Mouse (Mus musculus) lung, postnatal 0 days (tissue): ENCODE data around the gene Rundc1. TPM values are rescaled to one million over a fixed set of nuclear protein-coding genes. Genes with fewer than 3 reads are reported as not detected.

Experiments
- ATAC-seq: fragments of 200-750 bp; cut with Nextera tagmentation; 2 replicates; pipeline ENCODE4 v1.8.0; 2017; ENCODE audit warnings: moderate library complexity
- DNase-seq: peaks from one replicate; pipeline ENCODE4 v3.0.0-alpha.2; 2016; ENCODE audit warnings: low spot score
- H3K27ac ChIP-seq: fragments of 300-500 bp; sonication (generic); 2 replicates; pipeline ENCODE4 v1.5.1; 2014; ENCODE audit warnings: antibody characterized with exemption, mild to moderate bottlenecking, low read length, mixed read lengths
- H3K27me3 ChIP-seq: fragments of 300-500 bp; sonication (generic); replicated peaks from 2 replicates; pipeline ENCODE4 v1.6.1; 2014; ENCODE audit warnings: low read length, mixed read lengths; ENCODE audit not compliant: insufficient read depth
- H3K36me3 ChIP-seq: fragments of 300-500 bp; sonication (generic); 2 replicates; pipeline ENCODE4 v1.6.1; 2014; ENCODE audit warnings: low read length, mixed read lengths; ENCODE audit not compliant: insufficient read depth
- H3K4me1 ChIP-seq: fragments of 300-500 bp; sonication (generic); 2 replicates; pipeline ENCODE4 v1.6.1; 2014; ENCODE audit warnings: antibody characterized with exemption, low read depth, low read length, mixed read lengths; ENCODE audit not compliant: insufficient read depth
- H3K4me2 ChIP-seq: fragments of 300-500 bp; sonication (generic); replicated peaks from 2 replicates; pipeline ENCODE4 v1.6.1; 2014; ENCODE audit warnings: low read depth, mild to moderate bottlenecking, low read length, moderate library complexity, mixed read lengths
- H3K4me3 ChIP-seq: fragments of 300-500 bp; sonication (generic); 2 replicates; pipeline ENCODE4 v1.5.1; 2014; ENCODE audit warnings: low read depth, low read length
- H3K9ac ChIP-seq: fragments of 300-500 bp; sonication (generic); replicated peaks from 2 replicates; pipeline ENCODE4 v1.6.1; 2014; ENCODE audit warnings: low read depth, mild to moderate bottlenecking
- H3K9me3 ChIP-seq: fragments of 300-500 bp; sonication (generic); 2 replicates; pipeline ENCODE4 v1.6.1; 2016; ENCODE audit warnings: low read length, mixed read lengths
- CTCF ChIP-seq: IDR thresholded peaks from 2 replicates; pipeline ENCODE4 v1.5.1; 2016; ENCODE audit warnings: antibody characterized with exemption, mild to moderate bottlenecking
- EP300 ChIP-seq: IDR thresholded peaks from 2 replicates; pipeline ENCODE4 v1.6.1; 2016; ENCODE audit warnings: antibody characterized with exemption, mild to moderate bottlenecking, control low read depth
- WGBS: fragments of 180-500 bp; shearing (Covaris S2); extraction: QIAGEN DNeasy Blood & Tissue Kit; methylation state at CpG from one replicate; pipeline ENCODE4 v1.1.7; 2014; 5-methylcytosine and 5-hydroxymethylcytosine counted together
- polyA plus RNA-seq: library from polyadenylated mRNA; unstranded; fragments of >200 nt; fragmentation: Nextera tagmentation; extraction: Ambion mirVana; gene quantifications from 2 replicates; pipeline ENCODE4 v1.2.1, GENCODE M21; 2015

Rundc1 gene
- polyA plus RNA-seq, 1 experiment from 2014 or later, result 14.3 TPM

DNA sequence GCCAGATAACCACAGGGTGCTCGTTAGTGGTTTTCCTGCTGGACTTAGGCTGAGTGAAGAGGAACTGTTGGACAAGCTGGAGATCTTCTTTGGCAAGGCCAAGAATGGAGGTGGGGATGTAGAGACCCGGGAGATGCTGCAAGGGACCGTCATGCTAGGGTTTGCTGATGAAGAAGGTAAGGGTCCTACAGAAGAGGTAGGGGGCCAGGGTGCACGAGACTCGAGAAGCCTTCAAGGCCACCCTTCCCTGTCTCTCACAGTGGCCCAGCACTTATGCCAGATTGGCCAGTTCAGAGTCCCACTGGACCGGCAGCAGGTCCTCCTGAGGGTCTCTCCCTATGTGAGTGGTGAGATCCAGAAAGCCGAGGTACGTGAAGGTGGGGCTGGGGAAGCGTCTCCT is 32.7 kb downstream of the Rundc1 start:
- Histone ChIP-seq H3K4me2 (no peak overlapping the region), H3K4me3 (no peak overlapping the region), H3K27me3 (no peaks in the 10 kb centered on the region), H3K9me3 (no peaks in the 10 kb centered on the region), H3K36me3 (peaks cover 19% of the 10 kb centered on the region), H3K4me1 (no peaks in the 10 kb centered on the region; the same call in 1 of the 2 replicates), H3K27ac (no peak overlapping the region), H3K9ac (no peak overlapping the region)
- DNase-seq (no peak), ATAC-seq (no peak)
- TF ChIP-seq EP300 (no peak), CTCF (no peak)
- WGBS, result 88% methylated on average over 9 of the region's 9 CpGs

DNA sequence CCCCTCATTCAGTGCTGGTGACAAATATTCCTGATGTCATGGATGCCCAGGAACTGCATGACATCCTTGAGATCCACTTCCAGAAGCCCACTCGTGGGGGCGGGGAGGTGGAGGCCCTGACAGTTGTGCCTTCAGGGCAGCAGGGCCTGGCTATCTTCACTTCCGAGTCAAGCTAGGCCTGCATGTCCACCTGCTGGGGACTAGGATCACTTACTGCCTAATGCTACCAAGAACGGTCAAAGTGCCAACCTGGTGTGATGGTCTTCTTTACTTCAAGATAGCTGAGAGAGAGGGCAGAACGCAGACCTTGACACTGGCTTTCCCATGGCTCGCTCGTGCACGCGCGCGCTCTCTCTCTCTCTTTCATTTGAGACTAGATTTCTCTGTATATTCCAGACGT is 33.3 kb downstream of the Rundc1 start:
- Histone ChIP-seq H3K9me3 (no peaks in the 10 kb centered on the region), H3K27me3 (no peaks in the 10 kb centered on the region), H3K36me3 (peaks cover 19% of the 10 kb centered on the region), H3K4me1 (no peaks in the 10 kb centered on the region; the same call in 1 of the 2 replicates), H3K4me2 (no peak overlapping the region), H3K4me3 (no peak overlapping the region), H3K9ac (no peak overlapping the region), H3K27ac (no peak overlapping the region; the same call in 1 of the 2 replicates)
- DNase-seq (no peak), ATAC-seq (no peak)
- 83% methylated on average over 12 of the region's 12 CpGs for WGBS
- no peak for TF ChIP-seq CTCF
- no peak for TF ChIP-seq EP300

DNA sequence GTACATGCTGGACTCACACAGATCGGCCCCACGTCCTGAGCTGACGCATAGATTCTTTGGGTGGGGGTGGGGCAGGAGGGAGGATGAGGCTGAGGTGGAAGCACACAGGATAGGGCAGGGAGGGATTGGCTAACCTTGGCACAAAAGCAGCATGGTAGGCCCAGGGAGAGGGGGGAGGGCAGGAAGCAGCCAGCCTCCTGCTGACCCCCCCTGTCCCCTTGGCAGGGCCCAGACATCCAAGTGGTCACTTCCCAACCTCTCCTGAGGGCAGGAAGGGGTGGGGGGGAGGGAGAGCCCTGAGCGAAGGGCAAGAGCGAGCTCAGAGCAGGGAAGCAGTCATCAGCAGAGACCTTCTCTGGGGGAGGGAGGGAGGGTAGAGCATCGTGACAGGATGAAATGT is 34.8 kb downstream of the Rundc1 start:
- ATAC-seq (peak; percentile 76), DNase-seq (peak; percentile 57)
- Histone ChIP-seq H3K4me1 (peaks cover 10% of the 10 kb centered on the region; the same call in 1 of the 2 replicates), H3K27me3 (no peaks in the 10 kb centered on the region), H3K27ac (0 out of 2 replicates have a peak overlapping the region, but pooled peaks have one; percentile 9), H3K4me3 (no peak overlapping the region), H3K36me3 (peaks cover 19% of the 10 kb centered on the region), H3K9me3 (no peaks in the 10 kb centered on the region), H3K4me2 (no peak overlapping the region), H3K9ac (no peak overlapping the region)
- TF ChIP-seq EP300 (peak; percentile 45; the same call in 1 of the 2 replicates), CTCF (no peak)
- 47% methylated on average over 5 of the region's 6 CpGs for WGBS

DNA sequence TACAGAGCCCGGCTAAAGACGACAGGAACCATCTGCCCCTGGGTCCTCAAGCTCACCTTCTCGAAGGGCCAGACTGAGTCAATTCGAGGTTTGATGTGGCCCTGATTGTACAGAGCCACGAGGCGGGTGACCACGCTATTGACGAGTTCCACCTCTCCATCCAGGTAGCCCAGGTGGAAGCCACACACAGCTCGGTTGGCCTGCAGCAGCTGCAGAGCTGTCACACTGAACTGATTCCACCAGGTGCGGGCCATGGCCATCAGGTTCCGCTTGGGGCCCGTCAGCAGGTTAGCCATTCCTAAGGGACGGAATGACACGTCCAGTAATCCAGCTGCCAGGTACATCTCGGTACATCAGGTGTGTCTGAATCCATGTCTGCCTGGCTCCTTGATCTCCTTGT is 35.4 kb downstream of the Rundc1 start:
- H3K9me3 ChIP-seq, result no peaks in the 10 kb centered on the region
- no peak overlapping the region for H3K4me2 ChIP-seq
- H3K36me3 ChIP-seq, result peaks cover 19% of the 10 kb centered on the region
- H3K4me1 ChIP-seq, result peaks cover 10% of the 10 kb centered on the region; the same call in 1 of the 2 replicates
- TF ChIP-seq CTCF, result no peak
- TF ChIP-seq EP300, result no peak
- 77% methylated on average over 15 of the region's 15 CpGs for WGBS
- 0 out of 2 replicates have a peak overlapping the region, but pooled peaks have one; percentile 9 for H3K27ac ChIP-seq
- DNase-seq (no peak), ATAC-seq (no peak)
- H3K4me3 ChIP-seq, result no peak overlapping the region
- no peak overlapping the region for H3K9ac ChIP-seq
- H3K27me3 ChIP-seq, result no peaks in the 10 kb centered on the region

DNA sequence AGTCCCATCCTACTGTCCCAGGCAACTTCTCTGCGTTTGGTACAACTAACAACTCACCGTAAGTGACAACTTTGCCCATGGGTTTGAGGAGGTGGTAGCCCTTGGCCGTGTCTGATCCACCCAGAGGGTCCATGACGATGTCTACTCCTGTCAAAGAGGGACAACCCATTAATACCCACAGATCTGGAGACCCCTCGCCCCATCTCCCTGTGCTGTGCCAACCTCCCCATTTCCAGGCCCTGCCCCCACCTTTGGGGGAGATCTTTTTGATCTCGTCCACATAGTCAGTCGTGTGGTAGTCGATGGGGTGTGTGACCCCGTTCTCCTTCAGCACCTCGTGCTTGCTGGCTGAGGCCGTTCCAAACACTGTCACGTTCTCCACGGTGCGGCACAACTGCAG is 37.3 kb downstream of the Rundc1 start:
- Histone ChIP-seq H3K27me3 (no peaks in the 10 kb centered on the region), H3K9me3 (no peaks in the 10 kb centered on the region), H3K4me1 (peaks cover 10% of the 10 kb centered on the region; the same call in 1 of the 2 replicates), H3K4me3 (no peak overlapping the region), H3K4me2 (no peak overlapping the region), H3K27ac (no peak overlapping the region), H3K36me3 (peaks cover 19% of the 10 kb centered on the region), H3K9ac (no peak overlapping the region)
- ATAC-seq, result no peak
- no peak for DNase-seq
- 80% methylated on average over 14 of the region's 14 CpGs for WGBS
- no peak for TF ChIP-seq EP300
- TF ChIP-seq CTCF, result no peak

DNA sequence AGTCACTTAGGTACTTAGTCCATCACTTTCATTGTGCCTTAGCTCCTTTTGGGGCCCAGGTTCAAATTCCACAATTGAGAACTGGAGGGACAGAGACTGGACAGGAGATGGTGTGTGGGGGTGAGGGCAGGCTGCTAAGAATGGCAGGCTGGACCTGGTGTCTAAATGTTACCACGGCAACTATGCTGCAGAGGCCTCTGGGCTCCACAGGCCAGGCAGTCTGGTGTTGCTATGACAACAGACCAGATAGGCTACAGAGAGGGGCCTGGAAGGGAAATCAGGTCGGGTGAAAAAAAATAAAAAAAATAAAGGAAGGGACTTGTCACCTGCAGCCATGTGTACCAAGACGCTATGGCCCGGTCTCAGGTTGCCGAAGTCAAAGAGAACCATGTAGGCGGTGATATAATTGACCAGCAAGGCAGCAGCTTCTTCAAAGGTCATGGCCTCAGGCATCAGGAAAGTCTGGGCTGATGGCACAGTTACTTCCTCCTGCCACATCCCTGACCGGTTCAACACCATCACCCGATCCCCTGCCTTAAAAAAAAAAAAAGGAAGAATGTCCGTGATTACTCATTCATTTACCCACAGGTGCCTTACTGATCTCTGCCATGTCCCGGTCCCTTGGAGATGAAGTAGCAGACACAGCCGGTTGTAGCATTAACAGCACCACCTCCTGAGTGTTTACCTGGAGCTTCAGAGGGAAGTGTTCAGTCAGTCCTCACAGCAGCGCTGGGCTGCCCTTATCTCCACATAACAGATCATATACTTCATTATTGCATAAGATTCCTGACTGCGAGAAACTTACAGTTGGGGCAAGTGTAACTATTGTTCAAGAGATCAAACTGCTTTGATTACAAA is 37.9 kb downstream of the Rundc1 start:
- DNase-seq (no peak), ATAC-seq (no peak)
- Histone ChIP-seq H3K9me3 (no peaks in the 10 kb centered on the region), H3K36me3 (peaks cover 17% of the 10 kb centered on the region), H3K4me2 (peak overlapping the region; percentile 72), H3K4me3 (no peak overlapping the region), H3K27ac (no peak overlapping the region), H3K4me1 (peaks cover 10% of the 10 kb centered on the region; the same call in 1 of the 2 replicates), H3K27me3 (no peaks in the 10 kb centered on the region), H3K9ac (no peak overlapping the region)
- 22% methylated on average over 13 of the region's 13 CpGs for WGBS
- TF ChIP-seq CTCF, result no peak
- TF ChIP-seq EP300, result no peak
